Mouse (Mus musculus): ENCODE results near the gene H2-T23.

- TF ChIP-seq RCOR1 (IDR thresholded peaks at IDR 0.05; ENCODE audit: low read depth, low read length) = no peak
- no peak for TF ChIP-seq USF2 (IDR thresholded peaks at IDR 0.05; ENCODE audit: borderline replicate concordance in 1 of 2, insufficient read depth in 1 of 2, low read depth in 1 of 2, low read length in 2 of 2)
- TF ChIP-seq TAL1 (IDR thresholded peaks at IDR 0.05; ENCODE audit: low read length) = no peak
- no peak for TF ChIP-seq ELF1 (IDR thresholded peaks at IDR 0.05; ENCODE audit: low read depth, low read length)
These were observed 5.0 kb downstream of the H2-T23 start for GRCm38 (mm10) chr17:36027663-36028062.

Data from MEL (cell line).